Mouse (Mus musculus): ENCODE results near the gene Cd82.

DNA sequence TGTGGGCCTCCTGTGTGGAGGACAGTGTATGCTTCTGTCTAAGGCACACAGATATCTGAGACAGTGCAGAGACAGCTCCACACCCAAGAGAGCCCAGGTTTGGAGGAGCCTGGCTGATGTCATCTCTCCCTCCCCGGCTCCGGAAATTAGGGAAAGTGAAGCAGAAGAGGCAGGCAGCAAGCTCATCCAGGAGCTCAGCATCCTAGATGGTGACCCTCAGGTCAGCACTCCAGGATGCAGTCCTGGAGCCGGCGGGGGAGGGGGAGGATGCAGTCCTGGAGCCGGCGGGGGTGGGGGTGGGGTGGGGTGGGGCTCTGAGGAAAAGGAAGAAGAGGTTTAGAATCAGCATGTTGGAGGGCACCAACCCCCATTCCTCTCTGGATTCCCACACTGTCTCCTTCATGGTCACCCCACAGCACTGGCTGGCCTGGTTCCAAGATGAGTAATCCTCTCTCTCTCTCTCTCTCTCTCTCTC lies 90.8 kb downstream of the Cd82 start:
- TF ChIP-seq POLR2A (IDR thresholded peaks at IDR 0.05; ENCODE audit: borderline replicate concordance, extremely low read depth, insufficient read depth, insufficient read length, poor library complexity, severe bottlenecking) (no peak), CTCF (IDR thresholded peaks at IDR 0.05; ENCODE audit: borderline replicate concordance, extremely low read depth, insufficient read depth, insufficient read length) (no peak)

Data from brain, embryonic 14.5 days (tissue).